Mouse (Mus musculus): Measurements from ENCODE around the gene Gm17349. TPM values are rescaled to one million over a fixed set of nuclear protein-coding genes. Genes with fewer than 3 reads are reported as not detected.
A peak's percentile ranks its signal among the peaks of the same experiment; 100 is the strongest.

Gm17349 gene
- total and polyA plus RNA-seq, 3 experiments, result 2.1 TPM; not detected in 2

GRCm38 (mm10) chr15:99668881-99669280 lies 36.4 kb downstream of the Gm17349 start (continued):
- TF ChIP-seq TAL1 (IDR thresholded peaks at IDR 0.05; ENCODE audit: low read length) (peak; percentile 12; the same call in 1 of the 2 replicates), NELFE (IDR thresholded peaks at IDR 0.05; ENCODE audit: low read depth, low read length) (no peak)

DNA sequence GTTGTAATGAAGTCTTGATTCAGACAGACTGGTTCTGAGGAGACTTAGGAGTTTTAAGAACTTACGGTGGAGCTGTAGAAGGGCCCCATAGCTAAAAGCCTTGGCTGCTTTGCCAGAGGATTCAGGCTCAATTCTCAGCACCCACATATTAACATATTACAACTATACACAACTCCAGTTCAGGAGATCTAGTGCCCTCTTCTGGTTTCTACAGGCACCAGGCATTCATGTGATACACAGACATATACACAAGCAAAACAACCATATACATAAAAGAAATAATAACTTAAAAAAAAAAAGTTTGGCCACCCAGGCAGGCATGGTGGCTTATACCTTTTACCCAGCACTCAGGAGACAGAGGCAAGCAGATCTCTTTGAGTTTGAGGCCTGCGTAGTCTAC lies 37.7 kb downstream of the Gm17349 start:
- Histone ChIP-seq H3K4me3 (ENCODE audit: control insufficient read depth in 1 of 2, insufficient read depth in 1 of 2, low read depth in 2 of 2, low read length in 2 of 2) (no peak overlapping the region), H3K4me1 (ENCODE audit: control insufficient read depth in 1 of 2, insufficient read depth in 2 of 2, low read length in 2 of 2) (peaks cover 10 to 27% of the 10 kb centered on the region in 2 experiments), H3K27me3 (ENCODE audit: control insufficient read depth in 1 of 2, insufficient read depth in 2 of 2, low read length in 2 of 2) (peaks cover 0 to 2% of the 10 kb centered on the region in 2 experiments; a peak in 1 of 4 replicates), H3K36me3 (ENCODE audit: control insufficient read depth in 1 of 2, insufficient read depth in 2 of 2, low read length in 2 of 2) (peaks cover 0 to 19% of the 10 kb centered on the region in 2 experiments; a peak in 2 of 4 replicates), H3K27ac (ENCODE audit: control insufficient read depth, low read depth, low read length) (no peak overlapping the region), H3K9me3 (replicated peaks; ENCODE audit: insufficient read depth, low read length) (no peaks in the 10 kb centered on the region), H3K9ac (ENCODE audit: control insufficient read depth, low read depth, low read length, poor library complexity, severe bottlenecking) (no peak overlapping the region), H3K79me2 (ENCODE audit: control insufficient read depth, insufficient read depth, low read length, poor library complexity) (peaks cover 2% of the 10 kb centered on the region; the same call in 1 of the 2 replicates)
- peak; percentile 30 for DNase-seq (ENCODE audit: low read depth, low spot score)
- no peak for TF ChIP-seq POLR2AphosphoS5 (IDR thresholded peaks at IDR 0.05; ENCODE audit: borderline replicate concordance, low read depth, low read length)
- peak in 2 of 3 experiments; percentile 24 to 53; a peak in 4 of 6 replicates for TF ChIP-seq CTCF (IDR thresholded peaks at IDR 0.05 in 2 of 3, conservative IDR thresholded peaks at IDR 0.05 in 1 of 3; ENCODE audit: control insufficient read depth in 1 of 3, insufficient read depth in 1 of 3, low read depth in 2 of 3, low read length in 3 of 3, poor library complexity in 1 of 3, severe bottlenecking in 1 of 3)
- no peak for TF ChIP-seq TBP (IDR thresholded peaks at IDR 0.05; ENCODE audit: low read depth, low read length)
- TF ChIP-seq NRF1 (IDR thresholded peaks at IDR 0.05; ENCODE audit: insufficient read depth, low read depth, low read length, poor library complexity, severe bottlenecking), result no peak
- TF ChIP-seq E2F4 (IDR thresholded peaks at IDR 0.05; ENCODE audit: borderline replicate concordance, low read depth, low read length), result no peak
- no peak for TF ChIP-seq MAZ (IDR thresholded peaks at IDR 0.05; ENCODE audit: low read depth, low read length)
- TF ChIP-seq EP300 (IDR thresholded peaks at IDR 0.05; ENCODE audit: low read depth in 1 of 2, low read length in 2 of 2), result no peak
- TF ChIP-seq ZC3H11A (IDR thresholded peaks at IDR 0.05; ENCODE audit: low read depth, low read length), result peak; percentile 36; the same call in 1 of the 2 replicates
- no peak for TF ChIP-seq ZMIZ1 (IDR thresholded peaks at IDR 0.05; ENCODE audit: low read depth, low read length)
- peak; percentile 60 for TF ChIP-seq SMC3 (IDR thresholded peaks at IDR 0.05; ENCODE audit: low read depth, low read length)
- TF ChIP-seq TAL1 (IDR thresholded peaks at IDR 0.05; ENCODE audit: low read length), result no peak
- TF ChIP-seq ZKSCAN1 (IDR thresholded peaks at IDR 0.05; ENCODE audit: low read depth, low read length), result no peak
- TF ChIP-seq POLR2AphosphoS2 (IDR thresholded peaks at IDR 0.05; ENCODE audit: low read length), result no peak
- TF ChIP-seq ELF1 (IDR thresholded peaks at IDR 0.05; ENCODE audit: low read depth, low read length), result no peak
- no peak for TF ChIP-seq MYB (IDR thresholded peaks at IDR 0.05; ENCODE audit: low read depth, low read length)
- TF ChIP-seq KAT2A (conservative IDR thresholded peaks at IDR 0.05; ENCODE audit: low read depth, low read length), result no peak
- no peak for TF ChIP-seq NELFE (IDR thresholded peaks at IDR 0.05; ENCODE audit: low read depth, low read length)
- peak; percentile 35 for TF ChIP-seq RAD21 (IDR thresholded peaks at IDR 0.05; ENCODE audit: low read depth, low read length)
- TF ChIP-seq USF1 (IDR thresholded peaks at IDR 0.05; ENCODE audit: low read depth, low read length), result no peak
- no peak for TF ChIP-seq HCFC1 (IDR thresholded peaks at IDR 0.05; ENCODE audit: low read depth, low read length)
- no peak for TF ChIP-seq MAFK (IDR thresholded peaks at IDR 0.05; ENCODE audit: borderline replicate concordance, low read depth, low read length)
- TF ChIP-seq USF2 (IDR thresholded peaks at IDR 0.05; ENCODE audit: borderline replicate concordance in 1 of 2, insufficient read depth in 1 of 2, low read depth in 1 of 2, low read length in 2 of 2), result no peak
- TF ChIP-seq MXI1 (IDR thresholded peaks at IDR 0.05; ENCODE audit: low read depth, low read length), result no peak
- no peak for TF ChIP-seq ZNF384 (IDR thresholded peaks at IDR 0.05; ENCODE audit: low read depth, low read length)
- no peak for TF ChIP-seq TCF12 (IDR thresholded peaks at IDR 0.05; ENCODE audit: low read depth, low read length)
- no peak for TF ChIP-seq CHD2 (IDR thresholded peaks at IDR 0.05; ENCODE audit: low read length)

Data from MEL (cell line).